Mouse (Mus musculus) heart, adult 2 months (tissue): Measurements from ENCODE around the gene Arnt2.

Experiments used
- CTCF ChIP-seq: fragments of 200-600 bp; IDR thresholded peaks from 2 replicates; pipeline ENCODE4 v1.8.1; 2022; ENCODE audit warnings: antibody characterized with exemption, mild to moderate bottlenecking, moderate library complexity
- POLR2A ChIP-seq: fragments of 200-500 bp; IDR thresholded peaks from 2 replicates; pipeline ENCODE4 v1.6.1; 2011; ENCODE audit warnings: mild to moderate bottlenecking, low read depth, low read length, control low read depth; ENCODE audit not compliant: insufficient read depth

GRCm38 (mm10) chr7:84329174-84329583 lies 80.8 kb downstream of the Arnt2 start:
- TF ChIP-seq CTCF (no peak), POLR2A (no peak)
